Mouse (Mus musculus) heart, postnatal 0 days (tissue): ENCODE measurements around the gene Arid4a. TPM values are rescaled to one million over a fixed set of nuclear protein-coding genes. Genes with fewer than 3 reads are reported as not detected.

Experiments
- ATAC-seq: fragments of 200-750 bp; cut with Nextera tagmentation; 2 replicates; pipeline ENCODE4 v1.8.0; 2017; ENCODE audit warnings: low read depth, moderate number of reproducible peaks, moderate library complexity; ENCODE audit not compliant: insufficient read depth
- DNase-seq: peaks from one replicate; pipeline ENCODE4 v3.0.0-alpha.2; 2016; ENCODE audit warnings: low spot score
- H3K27ac ChIP-seq: fragments of 300-500 bp; sonication (generic); 2 replicates; pipeline ENCODE4 v1.5.1; 2014; ENCODE audit warnings: low read depth, mild to moderate bottlenecking
- H3K27me3 ChIP-seq: fragments of 300-500 bp; sonication (generic); 2 replicates; pipeline ENCODE4 v1.6.1; 2014; ENCODE audit warnings: low read length, mixed read lengths; ENCODE audit not compliant: control insufficient read depth, insufficient read depth
- H3K36me3 ChIP-seq: fragments of 300-500 bp; sonication (generic); replicated peaks from 2 replicates; pipeline ENCODE4 v1.6.1; 2014; ENCODE audit warnings: low read length, mixed read lengths; ENCODE audit not compliant: control insufficient read depth, insufficient read depth
- H3K4me1 ChIP-seq: fragments of 300-500 bp; sonication (generic); 2 replicates; pipeline ENCODE4 v1.6.1; 2014; ENCODE audit warnings: antibody characterized with exemption; ENCODE audit not compliant: control insufficient read depth, insufficient read depth
- H3K4me2 ChIP-seq: fragments of 300-500 bp; sonication (generic); 2 replicates; pipeline ENCODE4 v1.6.1; 2014; ENCODE audit warnings: low read depth, mild to moderate bottlenecking, low read length, moderate library complexity
- H3K4me3 ChIP-seq: fragments of 300-500 bp; sonication (generic); 2 replicates; pipeline ENCODE4 v1.5.1; 2014; ENCODE audit warnings: low read depth, low read length
- H3K9ac ChIP-seq: fragments of 300-500 bp; sonication (generic); replicated peaks from 2 replicates; pipeline ENCODE4 v1.6.1; 2014; ENCODE audit warnings: low read depth, low read length, mixed read lengths
- H3K9me3 ChIP-seq: fragments of 300-500 bp; sonication (generic); replicated peaks from 2 replicates; pipeline ENCODE4 v1.6.1; 2016; ENCODE audit warnings: low read length; ENCODE audit not compliant: control insufficient read depth
- CTCF ChIP-seq: IDR thresholded peaks from 2 replicates; pipeline ENCODE4 v1.5.1; 2016; ENCODE audit warnings: antibody characterized with exemption, control low read depth, low read depth
- EP300 ChIP-seq: IDR thresholded peaks from 2 replicates; pipeline ENCODE4 v1.6.1; 2016; ENCODE audit warnings: antibody characterized with exemption, low read depth
- WGBS: fragments of 180-500 bp; shearing (Covaris S2); extraction: QIAGEN DNeasy Blood & Tissue Kit; methylation state at CpG from one replicate; pipeline ENCODE4 v1.1.7; 2014; 5-methylcytosine and 5-hydroxymethylcytosine counted together
- polyA plus RNA-seq: library from polyadenylated mRNA; unstranded; fragments of >200 nt; fragmentation: Nextera tagmentation; extraction: Ambion mirVana; gene quantifications from 2 replicates; pipeline ENCODE4 v1.2.1, GENCODE M21; 2015
- total RNA-seq: library from RNA; depleted of rRNA; stranded (reverse); fragments of >200 nt; gene quantifications from 2 replicates; pipeline ENCODE4 v1.2.3, GENCODE M21; 2014; ENCODE audit warnings: low replicate concordance; rRNA removed

Gene Arid4a
- total RNA-seq: 3.2 and 6.9 TPM in 2 replicates
- 18.1 and 21.4 TPM in 2 replicates for polyA plus RNA-seq

GRCm38 (mm10) chr12:71015363-71016210 is at the start of gene Arid4a:
Arid4a (plus strand) TSS chr12:71015990.
- Histone ChIP-seq H3K27ac (peak within 1 kb of the TSS; percentile 99), H3K4me2 (peak within 1 kb of the TSS; percentile 83), H3K27me3 (no peaks in the 10 kb centered on the region), H3K9me3 (no peaks in the 10 kb centered on the region), H3K4me1 (peaks cover 23% of the 10 kb centered on the region), H3K36me3 (peaks cover 33% of the 10 kb centered on the region), H3K4me3 (peak within 1 kb of the TSS; percentile 90), H3K9ac (peak within 1 kb of the TSS; percentile 89)
- ATAC-seq (peak; percentile 94), DNase-seq (peak; percentile 100)
- WGBS: under 1% methylated on average over 60 of the region's 61 CpGs
- TF ChIP-seq CTCF (no peak), EP300 (peak; percentile 99)

DNA sequence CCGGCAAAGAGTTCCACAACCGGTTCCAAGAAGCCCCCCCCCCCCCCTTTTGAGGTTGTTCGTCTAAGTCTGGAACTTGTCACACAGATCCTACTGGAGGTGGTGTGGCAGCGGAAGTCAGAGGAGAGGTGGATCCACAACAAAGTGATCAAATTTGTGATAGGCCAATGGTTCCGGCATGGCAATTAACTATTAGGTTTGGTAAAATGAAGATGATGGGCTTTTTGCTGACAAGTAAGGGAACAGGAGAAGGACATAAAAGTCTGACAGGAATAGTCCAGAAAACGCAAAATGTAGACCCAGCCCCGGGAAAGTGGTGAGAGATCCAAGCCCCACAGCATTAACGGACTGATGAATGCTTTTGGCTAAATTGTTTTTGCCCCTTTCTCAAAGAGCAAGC is 48.2 kb upstream of the Arid4a start:
- H3K4me1 ChIP-seq: no peaks in the 10 kb centered on the region
- H3K27ac ChIP-seq: peak overlapping the region; percentile 99
- TF ChIP-seq EP300: no peak
- no peak for TF ChIP-seq CTCF
- H3K4me3 ChIP-seq: peak overlapping the region; percentile 85
- DNase-seq (no peak), ATAC-seq (no peak)
- H3K4me2 ChIP-seq: peak overlapping the region; percentile 65
- H3K27me3 ChIP-seq: no peaks in the 10 kb centered on the region
- WGBS: 37% methylated on average over 8 of the region's 8 CpGs
- peaks cover 14% of the 10 kb centered on the region; the same call in 1 of the 2 replicates for H3K36me3 ChIP-seq
- peak overlapping the region; percentile 90 for H3K9ac ChIP-seq
- no peaks in the 10 kb centered on the region for H3K9me3 ChIP-seq

GRCm38 (mm10) chr12:70968141-70968790 is 47.5 kb upstream of the Arid4a start:
- under 1% methylated on average over 35 of the region's 35 CpGs for WGBS
- H3K4me2 ChIP-seq: peak overlapping the region; percentile 65

DNA sequence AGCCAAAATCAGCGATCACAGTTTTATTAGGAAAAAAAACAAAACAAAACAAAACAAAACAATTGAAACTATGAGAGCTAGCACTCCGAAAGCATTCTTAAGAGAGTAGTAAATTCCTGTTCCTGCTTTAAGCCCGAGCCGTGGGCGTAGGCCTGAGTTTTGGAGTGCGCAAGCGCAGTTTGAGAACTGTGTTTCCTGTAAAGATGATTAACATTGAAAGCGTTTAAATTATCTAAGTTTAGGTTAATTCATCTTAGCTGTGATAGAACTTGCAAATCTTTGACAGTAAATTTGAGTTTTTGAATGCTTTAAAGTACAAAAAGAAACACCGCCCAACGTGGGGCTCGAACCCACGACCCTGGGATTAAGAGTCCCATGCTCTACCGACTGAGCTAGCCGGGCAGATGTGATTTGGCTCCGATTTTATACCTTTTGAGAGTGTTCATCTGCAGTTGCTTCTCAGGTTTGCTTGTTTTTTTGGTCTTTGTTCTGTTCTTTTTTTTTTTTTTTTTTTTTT is 46.9 kb upstream of the Arid4a start:
- Histone ChIP-seq H3K4me1 (no peaks in the 10 kb centered on the region), H3K27ac (peak overlapping the region; percentile 99), H3K9me3 (no peaks in the 10 kb centered on the region), H3K36me3 (peaks cover 4% of the 10 kb centered on the region; the same call in 1 of the 2 replicates), H3K4me3 (peak overlapping the region; percentile 85), H3K9ac (peak overlapping the region; percentile 90), H3K27me3 (no peaks in the 10 kb centered on the region), H3K4me2 (peak overlapping the region; percentile 65)
- no peak for TF ChIP-seq CTCF
- peak; percentile 84 for DNase-seq
- ATAC-seq: peak; percentile 51; the same call in 1 of the 2 replicates
- 2% methylated on average over 15 of the region's 15 CpGs for WGBS

More at GRCm38 (mm10) chr12:70968141-70968790, 47.5 kb upstream of the Arid4a start:
- peak overlapping the region; percentile 99 for H3K27ac ChIP-seq
- peak; percentile 86 for ATAC-seq
- H3K9ac ChIP-seq: peak overlapping the region; percentile 90
- DNase-seq: peak; percentile 83
- H3K4me1 ChIP-seq: no peaks in the 10 kb centered on the region
- peak; percentile 9; the same call in 1 of the 2 replicates for TF ChIP-seq EP300
- TF ChIP-seq CTCF: peak; percentile 40
- no peaks in the 10 kb centered on the region for H3K9me3 ChIP-seq
- H3K36me3 ChIP-seq: peaks cover 9% of the 10 kb centered on the region; the same call in 1 of the 2 replicates
- peak overlapping the region; percentile 85 for H3K4me3 ChIP-seq
- no peaks in the 10 kb centered on the region for H3K27me3 ChIP-seq

DNA sequence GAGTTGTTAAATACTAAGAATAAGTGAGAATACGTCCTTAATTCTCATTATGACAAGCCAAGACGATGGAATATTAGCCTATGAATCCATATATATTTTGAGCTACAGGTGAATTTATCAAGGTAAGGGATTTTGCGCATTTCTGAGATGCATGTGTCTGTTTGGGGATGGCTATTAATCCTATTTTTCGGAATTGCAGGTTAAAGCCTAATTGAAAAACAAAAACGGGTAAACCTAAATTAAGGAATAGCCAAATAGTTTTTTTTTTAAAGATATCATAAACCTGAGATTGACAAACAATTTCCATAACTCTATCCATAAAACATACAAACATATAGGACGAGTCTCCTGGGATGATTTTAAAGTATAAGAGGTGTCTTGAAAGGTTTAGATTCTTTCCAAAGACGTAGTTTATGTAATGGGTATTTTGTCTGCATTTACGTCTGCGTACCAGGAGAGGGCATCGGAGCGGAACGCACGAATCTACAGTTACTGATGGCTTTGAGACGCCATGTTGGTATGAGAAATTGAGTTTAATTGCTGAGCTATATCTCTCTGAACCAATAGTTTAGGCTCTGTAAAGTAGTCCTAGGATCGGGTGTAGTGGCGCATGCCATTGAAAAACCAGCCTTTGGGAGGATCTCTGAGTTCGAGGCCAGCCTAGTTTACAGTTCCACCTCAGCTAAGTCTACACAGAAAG is 46.2 kb upstream of the Arid4a start:
- H3K9ac ChIP-seq: no peak overlapping the region
- no peaks in the 10 kb centered on the region for H3K36me3 ChIP-seq
- peak overlapping the region; percentile 43 for H3K4me3 ChIP-seq
- WGBS: 7% methylated on average over 17 of the region's 17 CpGs
- H3K4me1 ChIP-seq: no peaks in the 10 kb centered on the region
- peak overlapping the region; percentile 58 for H3K4me2 ChIP-seq
- no peaks in the 10 kb centered on the region for H3K27me3 ChIP-seq
- TF ChIP-seq CTCF (peak; percentile 68), EP300 (no peak)
- 0 out of 2 replicates have a peak, but pooled peaks have one; percentile 3 for ATAC-seq
- no peaks in the 10 kb centered on the region for H3K9me3 ChIP-seq
- H3K27ac ChIP-seq: peak overlapping the region; percentile 62
- peak; percentile 79 for DNase-seq
